Mouse (Mus musculus) lung, embryonic 14.5 days (tissue): ENCODE data around the gene Noxa1. TPM values are rescaled to one million over a fixed set of nuclear protein-coding genes. Genes with fewer than 3 reads are reported as not detected.

Experiments used
- ATAC-seq: fragments of 200-750 bp; cut with Nextera tagmentation; 2 replicates; pipeline ENCODE4 v1.8.0; 2017; ENCODE audit warnings: mild to moderate bottlenecking, moderate TSS enrichment, moderate library complexity; ENCODE audit not compliant: insufficient read depth
- DNase-seq: peaks from one replicate; pipeline ENCODE4 v3.0.0-alpha.2; 2015
- H3K27ac ChIP-seq: fragments of 300-500 bp; sonication (generic); 2 replicates; pipeline ENCODE4 v1.5.1; 2014; ENCODE audit warnings: low read depth, mild to moderate bottlenecking, moderate library complexity
- H3K27me3 ChIP-seq: fragments of 300-500 bp; sonication (generic); 2 replicates; pipeline ENCODE4 v1.6.1; 2014; ENCODE audit warnings: low read length, control low read depth; ENCODE audit not compliant: insufficient read depth
- H3K36me3 ChIP-seq: fragments of 300-500 bp; sonication (generic); 2 replicates; pipeline ENCODE4 v1.6.1; 2014; ENCODE audit warnings: control low read depth; ENCODE audit not compliant: insufficient read depth
- H3K4me1 ChIP-seq: fragments of 300-500 bp; sonication (generic); 2 replicates; pipeline ENCODE4 v1.6.1; 2014; ENCODE audit warnings: antibody characterized with exemption, control low read depth; ENCODE audit not compliant: insufficient read depth
- H3K4me2 ChIP-seq: fragments of 300-500 bp; sonication (generic); 2 replicates; pipeline ENCODE4 v1.6.1; 2014; ENCODE audit warnings: mild to moderate bottlenecking
- H3K4me3 ChIP-seq: fragments of 300-500 bp; sonication (generic); 2 replicates; pipeline ENCODE4 v1.5.1; 2014; ENCODE audit warnings: low read depth, low read length
- H3K9ac ChIP-seq: fragments of 300-500 bp; sonication (generic); 2 replicates; pipeline ENCODE4 v1.6.1; 2014
- H3K9me3 ChIP-seq: fragments of 300-500 bp; sonication (generic); 2 replicates; pipeline ENCODE4 v1.6.1; 2016; ENCODE audit warnings: low read depth, low read length, control low read depth
- CTCF ChIP-seq: IDR thresholded peaks from 2 replicates; pipeline ENCODE4 v1.5.1; 2016; ENCODE audit warnings: antibody characterized with exemption, low read depth
- WGBS: fragments of 180-500 bp; shearing (Covaris S2); extraction: QIAGEN DNeasy Blood & Tissue Kit; methylation state at CpG from one replicate; pipeline ENCODE4 v1.1.7; 2014; 5-methylcytosine and 5-hydroxymethylcytosine counted together
- polyA plus RNA-seq: library from polyadenylated mRNA; unstranded; fragments of >200 nt; fragmentation: Nextera tagmentation; extraction: Ambion mirVana; gene quantifications from 2 replicates; pipeline ENCODE4 v1.2.1, GENCODE M21; 2014

Gene Noxa1
- polyA plus RNA-seq, 1 experiment from 2014 or later, result 0.41 TPM

- no peak overlapping the region for H3K4me3 ChIP-seq
- no peaks in the 10 kb centered on the region for H3K36me3 ChIP-seq
- peak overlapping the region; percentile 89 for H3K27ac ChIP-seq
- H3K4me1 ChIP-seq, result peaks cover 3% of the 10 kb centered on the region; the same call in 1 of the 2 replicates
- peak; percentile 19; the same call in 1 of the 2 replicates for TF ChIP-seq CTCF
- WGBS, result 38% methylated on average over 19 of the region's 19 CpGs
- H3K9ac ChIP-seq, result no peak overlapping the region
- no peaks in the 10 kb centered on the region for H3K27me3 ChIP-seq
- H3K9me3 ChIP-seq, result no peaks in the 10 kb centered on the region
- H3K4me2 ChIP-seq, result no peak overlapping the region
- peak; percentile 69; the same call in 1 of the 2 replicates for ATAC-seq
- DNase-seq, result peak; percentile 56
Measured at GRCm38 (mm10) chr2:25126011-25127010, 31.4 kb upstream of the Noxa1 start.

GRCm38 (mm10) chr2:25125146-25125545 lies 30.2 kb upstream of the Noxa1 start:
- DNase-seq, result no peak
- no peaks in the 10 kb centered on the region for H3K9me3 ChIP-seq
- no peak for ATAC-seq
- no peak overlapping the region for H3K4me2 ChIP-seq
- no peaks in the 10 kb centered on the region for H3K36me3 ChIP-seq
- peaks cover 3% of the 10 kb centered on the region; the same call in 1 of the 2 replicates for H3K4me1 ChIP-seq
- H3K9ac ChIP-seq, result no peak overlapping the region
- no peak overlapping the region for H3K4me3 ChIP-seq
- no peaks in the 10 kb centered on the region for H3K27me3 ChIP-seq
- no peak for TF ChIP-seq CTCF
- 89% methylated on average over 6 of the region's 6 CpGs for WGBS
- H3K27ac ChIP-seq, result peak overlapping the region; percentile 89

GRCm38 (mm10) chr2:25124411-25124810 lies 29.5 kb upstream of the Noxa1 start:
- no peaks in the 10 kb centered on the region for H3K9me3 ChIP-seq
- H3K4me3 ChIP-seq, result no peak overlapping the region
- no peaks in the 10 kb centered on the region for H3K27me3 ChIP-seq
- H3K36me3 ChIP-seq, result no peaks in the 10 kb centered on the region
- no peak for TF ChIP-seq CTCF
- no peak overlapping the region for H3K27ac ChIP-seq
- H3K9ac ChIP-seq, result no peak overlapping the region
- 37% methylated on average over 3 of the region's 3 CpGs for WGBS
- ATAC-seq (no peak), DNase-seq (no peak)
- peaks cover 3% of the 10 kb centered on the region; the same call in 1 of the 2 replicates for H3K4me1 ChIP-seq
- no peak overlapping the region for H3K4me2 ChIP-seq

GRCm38 (mm10) chr2:25123527-25123926 lies 28.6 kb upstream of the Noxa1 start:
- no peak overlapping the region for H3K4me2 ChIP-seq
- no peak for TF ChIP-seq CTCF
- H3K9ac ChIP-seq, result no peak overlapping the region
- H3K4me3 ChIP-seq, result no peak overlapping the region
- no peak overlapping the region for H3K27ac ChIP-seq
- no peaks in the 10 kb centered on the region for H3K36me3 ChIP-seq
- H3K27me3 ChIP-seq, result no peaks in the 10 kb centered on the region
- ATAC-seq, result no peak
- no peak for DNase-seq
- H3K4me1 ChIP-seq, result peaks cover 3% of the 10 kb centered on the region; the same call in 1 of the 2 replicates
- 70% methylated on average over 5 of the region's 5 CpGs for WGBS
- no peaks in the 10 kb centered on the region for H3K9me3 ChIP-seq

GRCm38 (mm10) chr2:25122666-25123065 lies 27.7 kb upstream of the Noxa1 start:
- no peak overlapping the region for H3K9ac ChIP-seq
- H3K9me3 ChIP-seq, result no peaks in the 10 kb centered on the region
- 51% methylated on average over 2 of the region's 2 CpGs for WGBS
- H3K4me3 ChIP-seq, result no peak overlapping the region
- ATAC-seq (no peak), DNase-seq (no peak)
- no peaks in the 10 kb centered on the region for H3K27me3 ChIP-seq
- H3K4me1 ChIP-seq, result peaks cover 3% of the 10 kb centered on the region; the same call in 1 of the 2 replicates
- no peak overlapping the region for H3K27ac ChIP-seq
- H3K36me3 ChIP-seq, result no peaks in the 10 kb centered on the region
- no peak overlapping the region for H3K4me2 ChIP-seq
- no peak for TF ChIP-seq CTCF

GRCm38 (mm10) chr2:25120963-25121362 lies 26.0 kb upstream of the Noxa1 start:
- Histone ChIP-seq H3K4me3 (no peak overlapping the region), H3K4me1 (peaks cover 3% of the 10 kb centered on the region; the same call in 1 of the 2 replicates), H3K36me3 (no peaks in the 10 kb centered on the region), H3K27me3 (no peaks in the 10 kb centered on the region), H3K9me3 (no peaks in the 10 kb centered on the region), H3K9ac (no peak overlapping the region), H3K4me2 (no peak overlapping the region), H3K27ac (no peak overlapping the region)
- TF ChIP-seq CTCF, result no peak
- DNase-seq (no peak), ATAC-seq (no peak)
- WGBS, result 77% methylated on average over 7 of the region's 7 CpGs

- H3K27me3 ChIP-seq, result no peaks in the 10 kb centered on the region
- ATAC-seq (no peak), DNase-seq (no peak)
- no peak overlapping the region for H3K4me2 ChIP-seq
- H3K4me3 ChIP-seq, result no peak overlapping the region
- no peaks in the 10 kb centered on the region for H3K9me3 ChIP-seq
- H3K36me3 ChIP-seq, result no peaks in the 10 kb centered on the region
- no peak for TF ChIP-seq CTCF
- no peaks in the 10 kb centered on the region for H3K4me1 ChIP-seq
- H3K27ac ChIP-seq, result no peak overlapping the region
- 37% methylated on average over 2 of the region's 2 CpGs for WGBS
- no peak overlapping the region for H3K9ac ChIP-seq
Measured at GRCm38 (mm10) chr2:25115442-25115841, 20.5 kb upstream of the Noxa1 start.
